Mouse (Mus musculus) ES-Bruce4 (cell line): ENCODE results near the gene Gm3417.
"Not testable (repeated sequence)": the region's sequence is repeated elsewhere in the genome, so short reads cannot be mapped to it uniquely, and the experiment has no call there.

Source experiments
- CTCF ChIP-seq: IDR thresholded peaks from one replicate; pipeline ENCODE4 v1.8.1; 2011; ENCODE audit warnings: low read depth, low read length
- EP300 ChIP-seq: IDR thresholded peaks from 2 replicates; pipeline ENCODE4 v1.6.1; 2011; ENCODE audit warnings: low read depth, low read length; ENCODE audit not compliant: insufficient read depth
- POLR2A ChIP-seq: IDR thresholded peaks from one replicate; pipeline ENCODE4 v1.8.1; 2011; ENCODE audit warnings: low read length; ENCODE audit not compliant: insufficient read depth

DNA sequence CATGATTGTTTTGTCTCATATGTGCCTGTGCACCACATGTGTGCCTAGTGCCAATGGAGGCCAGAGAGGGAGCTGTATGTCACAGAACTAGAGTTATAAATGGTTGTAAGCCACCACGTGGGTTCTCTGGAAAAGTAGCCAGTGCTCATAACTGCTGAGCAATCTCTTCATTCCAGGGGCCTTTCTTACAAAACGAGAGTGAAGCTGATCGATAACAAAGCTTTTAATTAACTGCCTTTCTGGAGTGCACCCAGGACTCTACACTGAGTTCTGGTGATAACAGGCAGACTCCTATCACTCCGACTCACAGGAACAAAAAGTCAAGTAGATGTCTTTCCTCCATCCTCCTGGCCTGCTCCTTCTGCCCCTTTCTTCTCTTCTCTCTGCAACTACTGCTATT lies 21.5 kb upstream of the Gm3417 start:
- not testable (repeated sequence) for TF ChIP-seq CTCF, POLR2A, EP300
